Mouse (Mus musculus): ENCODE measurements at regions not wholly inside any gene's neighbourhood (a gene's known extent, or its start where the extent isn't known, plus 50 kb on each side); places are given as distances from the start of the nearest gene placed in this dataset.

- TF ChIP-seq CTCF (conservative IDR thresholded peaks at IDR 0.05; ENCODE audit: low read length), result no peak
- TF ChIP-seq POU5F1 (IDR thresholded peaks at IDR 0.05; ENCODE audit: borderline replicate concordance, low read length), result no peak
These were observed 72.5 kb upstream of the Tmem150c start for GRCm38 (mm10) chr5:100232076-100232475.

All from E14TG2a.4 (cell line).